Mouse (Mus musculus): ENCODE data around the gene Patj.

Gene Patj

DNA sequence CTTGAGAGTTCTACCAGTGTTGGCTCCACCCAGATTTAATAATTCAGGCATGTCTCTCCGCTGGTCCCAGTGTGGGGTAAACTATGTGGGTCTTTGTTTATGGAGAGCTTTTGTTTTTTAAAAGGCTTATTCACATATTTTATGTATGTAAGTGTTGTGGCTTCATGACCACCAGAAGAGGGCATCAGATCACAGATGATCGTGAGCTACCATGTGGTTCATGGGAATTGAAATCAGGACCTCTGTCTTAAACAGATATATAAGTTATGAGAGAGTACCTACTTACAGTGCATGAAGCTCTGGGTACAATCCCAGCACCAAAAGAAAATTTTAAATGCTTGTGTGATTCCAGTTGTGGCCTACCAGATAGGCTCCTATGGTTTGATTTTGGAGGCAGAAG, 344.2 kb downstream of the Patj start:
- DNase-seq, result peak; percentile 22

DNA sequence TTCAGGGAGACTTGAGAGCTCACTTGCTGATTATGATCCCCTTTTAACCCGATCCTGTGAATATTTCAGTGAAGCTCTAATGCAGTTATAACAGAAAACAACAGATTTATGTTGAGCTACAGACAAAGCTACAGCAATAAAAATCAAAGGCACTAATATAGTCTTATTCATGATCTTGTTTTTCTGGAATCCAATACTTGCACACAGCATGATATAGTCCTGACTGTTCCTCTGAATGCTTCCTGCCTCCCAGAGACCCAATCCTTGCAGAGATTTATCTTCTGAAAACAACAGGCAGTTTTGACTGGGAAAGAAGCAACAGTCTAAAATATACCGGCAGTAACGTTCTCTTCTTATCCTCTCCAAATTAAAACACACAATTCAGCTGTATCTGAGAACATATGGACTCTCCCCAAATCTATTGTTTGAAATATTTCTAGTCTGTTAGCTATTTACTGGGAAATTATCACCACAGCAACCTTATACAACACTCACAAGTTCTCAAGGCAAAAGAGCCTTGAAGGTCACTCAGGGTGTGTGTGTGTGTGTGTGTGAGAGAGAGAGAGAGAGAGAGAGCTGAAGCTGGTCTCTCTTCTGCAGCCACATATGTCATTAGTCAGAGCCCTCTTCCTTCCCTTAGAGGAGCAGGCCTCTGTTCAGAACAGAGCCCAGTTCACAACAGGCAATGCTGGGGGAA, 347.8 kb downstream of the Patj start:
- DNase-seq, result no peak

DNA sequence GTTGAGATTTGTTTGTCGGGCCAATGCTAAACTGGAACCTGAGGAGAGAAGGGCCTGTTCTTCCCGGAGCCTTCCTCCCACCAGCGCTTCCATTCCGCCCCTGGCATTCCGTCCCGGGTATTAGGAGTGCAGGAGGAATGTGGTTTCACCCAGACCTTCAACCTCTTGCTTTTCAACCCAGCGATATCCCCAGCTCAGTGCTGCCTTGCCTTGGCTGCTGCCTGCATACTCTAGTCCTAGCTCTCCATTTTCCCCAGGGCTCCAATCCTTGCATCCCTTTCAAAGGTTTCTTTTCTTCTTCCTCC, 348.3 kb downstream of the Patj start:
- no peak for DNase-seq

DNA sequence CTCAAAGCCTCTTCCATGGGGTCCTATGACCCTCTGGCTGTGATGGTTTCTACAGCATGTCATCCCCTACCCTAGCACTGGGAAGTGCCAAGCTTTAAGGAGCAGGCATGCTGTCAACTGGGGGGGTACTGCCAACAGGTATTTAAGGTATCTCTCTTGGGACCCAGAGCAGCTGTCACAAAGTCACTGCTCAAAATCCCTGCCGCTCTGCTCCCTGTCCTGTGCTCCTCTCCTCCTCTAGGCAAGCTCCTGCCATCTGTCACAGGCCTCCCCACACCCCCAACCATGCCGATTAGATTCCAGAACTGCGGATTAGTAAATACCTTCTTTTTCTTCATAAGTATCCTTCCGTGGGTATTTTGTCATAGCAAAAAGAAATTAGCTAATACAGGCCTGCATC, 358.9 kb downstream of the Patj start:
- DNase-seq, result no peak

DNA sequence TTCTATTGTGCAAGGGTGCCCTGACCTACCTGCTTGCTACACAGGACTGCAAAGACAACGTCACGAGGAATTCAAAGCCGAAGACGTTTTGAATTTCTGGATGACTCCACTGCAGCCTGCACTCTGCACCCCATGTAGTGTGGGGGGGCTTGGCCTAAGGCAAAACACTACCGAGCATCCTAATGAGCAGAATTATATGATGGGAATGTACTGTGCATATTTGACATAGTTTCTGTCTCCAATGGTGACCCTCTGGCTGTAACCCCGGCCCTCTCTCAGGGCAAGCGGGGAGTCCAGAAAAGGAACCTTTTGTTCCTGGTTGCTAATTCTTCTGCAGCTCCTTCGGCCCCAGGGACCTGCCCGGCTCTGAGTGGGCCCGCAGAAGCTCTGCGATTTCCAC, 360.6 kb downstream of the Patj start:
- DNase-seq, result no peak

DNA sequence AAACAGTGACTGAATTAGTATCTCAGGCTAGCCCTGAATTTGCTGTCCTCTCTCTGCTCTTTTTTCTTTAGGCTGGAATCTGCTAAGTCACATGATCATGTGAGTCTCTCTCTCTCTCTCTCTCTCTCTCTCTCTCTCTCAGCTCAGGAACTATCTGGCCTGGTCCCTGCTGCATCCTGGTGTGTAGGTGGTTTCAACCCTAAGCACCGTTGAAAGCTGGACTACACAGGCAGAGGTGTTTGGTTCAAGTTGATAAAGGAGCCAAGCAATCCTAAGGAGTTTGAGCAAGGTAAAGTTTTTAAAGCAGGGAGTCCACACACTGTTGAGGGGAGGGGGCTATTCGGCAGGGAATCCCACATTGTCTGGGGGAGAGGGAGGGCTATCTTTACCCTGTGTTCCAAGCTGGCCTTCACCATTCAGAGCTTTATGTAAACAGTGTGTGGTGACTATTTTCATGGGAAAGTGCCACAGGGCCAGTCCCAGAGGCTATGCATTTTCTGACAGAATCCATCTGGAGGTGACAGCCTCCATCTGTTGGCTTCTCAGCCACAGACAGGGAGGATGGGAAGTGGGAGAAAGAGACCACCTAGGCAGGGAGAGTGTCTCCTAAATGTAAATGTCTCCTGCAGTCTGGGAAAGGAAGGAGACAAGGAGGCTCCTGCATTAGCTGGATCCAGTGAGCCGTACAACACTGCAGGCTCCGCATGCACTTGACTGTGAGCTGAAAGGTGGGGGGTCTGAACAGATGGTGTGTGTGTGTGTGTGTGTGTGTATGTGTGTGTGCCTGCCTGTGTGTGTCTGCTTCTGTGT, 362.6 kb downstream of the Patj start:
- DNase-seq, result peak; percentile 23

DNA sequence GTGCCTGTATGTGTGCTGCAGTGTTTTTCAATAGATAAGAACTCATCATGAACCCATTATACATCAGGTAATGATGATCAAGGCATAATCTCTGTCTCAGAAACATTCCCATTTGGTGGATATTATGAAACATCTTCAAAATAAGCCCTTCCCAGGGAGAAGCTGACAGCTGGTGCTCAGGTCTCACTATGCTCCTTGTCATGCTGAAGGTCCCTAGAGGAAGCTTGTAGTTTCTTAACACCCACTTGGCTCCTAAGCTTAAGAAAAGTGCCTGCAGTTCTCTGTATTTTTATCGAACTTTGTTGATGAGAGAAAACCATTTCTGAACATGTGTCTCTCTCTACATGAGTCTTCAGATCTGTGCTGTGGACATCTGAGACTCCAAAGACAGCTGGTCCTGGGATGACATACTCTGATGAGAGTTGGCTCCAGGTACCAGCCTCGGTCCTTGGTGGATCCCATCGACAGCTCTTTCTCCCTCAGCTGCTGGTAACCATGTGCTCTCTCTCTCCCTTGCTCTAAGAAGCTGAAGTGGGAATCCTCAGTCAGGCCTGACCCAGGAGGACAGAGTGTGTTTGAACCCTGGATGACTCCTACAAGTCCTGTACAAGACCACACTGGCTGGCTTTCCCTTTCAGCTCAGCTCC, 363.4 kb downstream of the Patj start:
- no peak for DNase-seq

DNA sequence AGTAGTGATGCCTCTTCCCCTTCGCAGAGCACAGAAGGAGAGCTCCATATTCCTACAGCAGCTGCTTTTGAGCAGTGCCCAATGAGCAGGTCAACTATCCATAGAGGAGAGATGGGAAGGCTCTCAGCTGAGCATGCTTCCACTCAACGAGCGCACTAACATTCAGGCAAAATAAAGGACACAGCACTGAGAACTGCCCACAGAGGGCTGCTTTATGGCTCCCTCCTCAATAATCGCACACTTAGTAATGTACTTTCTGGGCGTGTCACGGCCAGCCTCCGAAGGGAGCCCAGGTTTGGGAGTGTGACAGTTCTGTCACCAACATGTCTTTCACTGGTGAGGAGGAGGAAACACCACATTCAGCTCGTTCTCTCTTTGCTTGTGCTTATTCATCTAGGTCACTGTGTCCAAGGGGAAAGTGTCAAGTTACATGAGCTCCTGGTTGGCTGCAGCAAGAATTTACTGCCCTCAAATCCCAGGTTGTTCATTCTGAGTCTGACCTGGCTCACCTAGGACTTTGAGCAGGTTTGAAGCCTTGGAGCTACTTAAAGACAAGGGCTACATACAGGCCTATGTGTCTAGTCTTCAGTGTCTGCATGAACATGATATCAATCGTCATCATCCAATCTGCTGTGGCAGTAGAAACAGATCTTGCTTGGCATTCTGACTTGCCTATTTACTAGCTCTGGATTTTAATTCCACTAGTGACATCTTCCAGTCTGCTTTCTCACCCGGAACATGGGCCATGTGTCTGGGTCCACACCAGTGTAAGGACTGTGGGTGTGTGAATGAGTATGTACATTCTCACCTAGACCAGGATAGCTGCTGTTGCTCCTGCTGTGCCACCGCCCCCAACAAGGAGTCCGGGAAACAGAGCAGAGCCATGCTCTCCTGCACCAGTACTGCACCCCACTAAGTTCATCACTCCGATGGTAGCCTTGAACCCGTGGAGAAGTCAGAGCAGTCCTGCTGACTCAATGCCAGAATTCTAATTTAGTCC, 371.8 kb downstream of the Patj start:
- DNase-seq, result no peak

Measured in lung, postnatal 14 days (tissue).